Mouse (Mus musculus) B cell, adult 2 months (primary cell): ENCODE data around the gene Hdac6.
A peak's percentile ranks its signal among the peaks of the same experiment; 100 is the strongest.

Source experiments
- DNase-seq, 2 experiments: peaks; one replicate each; pipeline ENCODE4 v3.0.0; 2022

Gene Hdac6

GRCm38 (mm10) chrX:7947108-7947899, at the start of gene Hdac6:
Gene Hdac6 (minus strand): TSS chrX:7947889.
- DNase-seq, result peak; percentile 1 to 6

GRCm38 (mm10) chrX:7993068-7993735, 45.5 kb upstream of the Hdac6 start:
- DNase-seq, result no peak

DNA sequence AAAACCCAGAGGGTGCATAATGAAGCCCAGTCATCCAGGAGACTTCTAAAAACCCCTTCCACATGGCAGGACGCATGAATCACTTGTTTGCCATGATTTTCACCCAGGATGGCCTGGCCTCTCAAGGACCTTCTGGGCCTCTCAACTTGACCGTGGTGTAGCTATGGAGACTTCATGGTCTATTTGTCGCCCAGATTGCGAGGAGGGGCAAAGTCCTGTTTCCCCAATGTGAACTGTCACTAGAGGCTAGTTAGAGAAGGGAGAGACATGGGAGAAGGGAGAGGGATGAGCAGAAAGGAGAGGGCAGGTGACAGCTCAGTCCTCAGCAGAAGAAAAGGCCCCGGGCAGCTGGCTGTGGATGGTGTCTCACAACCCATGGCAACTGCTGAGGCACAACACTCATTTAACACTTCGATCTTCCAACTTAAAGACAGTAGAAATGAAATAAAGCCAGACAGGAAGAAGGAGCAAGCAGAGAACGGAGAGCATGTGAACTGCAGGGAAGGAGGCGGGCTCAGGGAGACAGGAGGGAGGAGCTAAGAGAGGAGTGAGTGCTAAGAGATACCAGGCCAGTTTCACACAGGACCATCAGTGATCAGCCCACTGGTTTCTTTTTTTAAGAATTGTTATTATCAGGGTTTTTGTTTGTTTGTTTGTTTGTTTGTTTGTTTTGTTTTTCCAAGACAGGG, 44.8 kb upstream of the Hdac6 start:
- DNase-seq, result no peak

- DNase-seq, result no peak
Measured at GRCm38 (mm10) chrX:7981368-7981767, 33.7 kb upstream of the Hdac6 start.

DNA sequence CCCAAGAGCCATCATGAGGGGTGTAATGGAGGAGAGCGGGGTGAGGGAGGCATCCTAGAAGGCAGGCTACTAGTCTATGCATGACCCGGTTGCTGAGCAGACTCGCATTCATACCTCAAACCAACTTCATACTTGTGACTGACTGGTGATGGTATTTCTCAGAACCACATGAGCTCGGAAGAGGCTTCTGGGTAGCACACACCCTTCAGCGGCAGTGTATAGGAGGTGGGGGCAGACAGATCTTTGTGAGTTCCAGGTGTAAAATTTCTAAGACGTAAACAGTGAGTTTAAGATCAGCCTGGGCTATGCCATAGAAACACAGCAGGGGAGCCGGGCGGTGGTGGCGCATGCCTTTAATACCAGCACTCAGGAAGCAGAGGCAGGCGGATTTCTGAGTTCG, 30.2 kb upstream of the Hdac6 start, which contains the start of gene Gata1:
Gene Gata1 (minus strand): TSS at position 180 of the 400 bp plus-strand sequence.
- DNase-seq, result no peak

- no peak for DNase-seq
Measured at GRCm38 (mm10) chrX:7971292-7971691, 23.6 kb upstream of the Hdac6 start.

GRCm38 (mm10) chrX:7968899-7969298, 21.2 kb upstream of the Hdac6 start:
- no peak for DNase-seq

DNA sequence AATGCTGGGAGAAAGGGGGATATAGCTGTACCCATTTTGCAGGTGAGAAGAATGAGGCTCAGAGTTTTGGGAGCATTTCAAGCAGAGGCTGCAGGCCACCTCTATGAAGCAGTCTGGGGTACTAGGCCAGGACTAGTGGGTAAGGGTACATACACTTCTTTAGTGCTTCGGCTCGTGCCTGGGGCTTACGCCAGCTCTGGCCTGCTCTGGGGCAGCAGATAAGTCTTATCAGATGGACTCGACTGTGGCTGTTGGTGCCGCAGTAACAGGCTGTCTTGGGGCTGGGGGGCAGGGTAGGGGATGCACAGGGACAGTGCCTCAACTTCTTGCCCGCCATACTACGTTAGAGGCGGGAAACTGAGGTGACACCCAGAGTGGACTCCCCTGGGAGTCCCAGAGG, 20.5 kb upstream of the Hdac6 start:
- DNase-seq, result no peak

GRCm38 (mm10) chrX:7967596-7968201, 20.0 kb upstream of the Hdac6 start:
- DNase-seq, result no peak

GRCm38 (mm10) chrX:7966161-7966560, 18.5 kb upstream of the Hdac6 start:
- no peak for DNase-seq

GRCm38 (mm10) chrX:7963829-7964626, 16.3 kb upstream of the Hdac6 start:
- peak in 1 of 2 experiments; percentile 1 for DNase-seq

GRCm38 (mm10) chrX:7958868-7959267, 11.2 kb upstream of the Hdac6 start:
- no peak for DNase-seq

GRCm38 (mm10) chrX:7950091-7950490, 2.4 kb upstream of the Hdac6 start:
- no peak for DNase-seq

GRCm38 (mm10) chrX:7947900-7948492, 307 bp upstream of the Hdac6 start:
- DNase-seq, result peak; percentile 86 to 89

DNA sequence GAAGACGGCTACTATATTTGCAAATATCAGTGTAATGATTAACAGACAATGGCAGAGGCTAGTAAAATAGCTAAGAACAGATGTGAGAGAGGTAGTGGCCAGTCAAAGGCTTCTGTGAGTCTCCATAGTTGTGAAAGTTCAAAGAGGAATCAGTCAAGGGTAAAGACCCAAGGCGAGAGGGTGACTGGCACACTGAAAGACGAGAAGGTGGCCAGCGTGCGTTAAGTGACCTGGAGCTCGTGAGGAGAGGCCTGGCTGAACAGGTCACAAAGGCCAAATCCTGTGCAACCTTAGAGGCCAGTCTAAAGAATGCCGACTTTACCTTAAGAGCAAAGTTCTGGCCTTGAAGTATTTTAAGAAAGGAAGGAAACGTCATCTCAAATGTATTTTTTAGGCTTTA, 2.1 kb downstream of the Hdac6 start:
- no peak for DNase-seq

DNA sequence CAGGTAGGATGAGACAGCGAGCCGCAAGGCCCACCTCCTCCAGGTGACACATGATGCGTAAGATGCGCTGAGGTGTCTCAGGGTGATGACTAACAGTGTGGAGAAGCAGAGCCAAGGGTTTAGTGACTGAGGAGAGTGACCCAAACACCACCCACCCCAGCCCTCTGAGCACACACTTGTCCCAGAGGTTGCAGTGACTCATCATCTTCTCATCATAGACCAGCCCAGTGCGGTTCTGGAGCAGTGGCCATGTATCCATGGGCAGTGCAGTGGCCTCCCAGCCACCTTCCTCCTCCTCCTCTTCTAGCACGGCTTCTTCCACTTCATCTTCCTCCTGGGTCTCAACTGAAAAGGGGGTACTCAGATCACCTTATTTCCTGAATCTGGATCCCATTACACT, 10.0 kb downstream of the Hdac6 start:
- DNase-seq, result no peak

DNA sequence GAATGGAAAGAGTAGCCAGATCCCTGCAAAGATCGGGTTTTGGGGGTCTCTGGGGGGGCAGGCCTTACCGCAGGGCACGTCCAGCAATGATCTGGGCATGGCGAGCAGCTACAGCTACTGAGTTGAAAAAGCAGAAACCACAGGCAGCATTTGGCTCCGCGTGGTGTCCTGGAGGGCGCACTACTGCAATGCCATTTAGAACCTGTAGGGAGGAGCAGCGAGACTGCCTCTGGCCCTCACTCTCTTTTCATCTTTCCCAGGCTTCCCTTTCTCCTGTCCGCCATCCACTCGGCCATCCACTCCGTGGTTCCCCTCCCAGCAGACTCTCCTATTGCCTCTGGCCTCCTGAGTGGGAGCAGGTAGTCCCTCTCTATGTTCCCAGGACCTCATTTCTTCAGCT, 10.8 kb downstream of the Hdac6 start:
- no peak for DNase-seq

- DNase-seq, result no peak
Measured at GRCm38 (mm10) chrX:7928270-7928790, 19.4 kb downstream of the Hdac6 start, which contains the start of gene Eras. Gene Eras (minus strand): TSS chrX:7928607.

- no peak for DNase-seq
Measured at GRCm38 (mm10) chrX:7927116-7927515, 20.6 kb downstream of the Hdac6 start.

DNA sequence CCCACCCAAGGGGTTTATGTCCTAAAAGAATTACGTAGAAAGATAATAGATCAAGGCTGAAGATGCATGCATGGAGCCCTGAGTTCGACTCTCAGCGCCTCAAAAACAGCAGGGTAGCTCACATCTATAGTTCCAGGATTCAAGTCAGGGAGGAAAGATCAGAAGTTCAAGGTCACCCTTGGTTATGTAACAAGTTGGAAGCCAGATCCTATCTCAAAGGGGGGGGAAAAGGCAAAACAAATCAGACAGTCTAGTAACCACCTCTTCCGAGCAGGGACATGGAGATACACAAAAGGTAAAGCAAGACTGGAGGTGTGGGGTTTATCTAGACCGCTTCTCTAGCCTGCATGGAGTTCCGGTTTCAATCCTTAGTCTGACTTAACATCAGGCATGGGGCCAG, 21.4 kb downstream of the Hdac6 start:
- no peak for DNase-seq

DNA sequence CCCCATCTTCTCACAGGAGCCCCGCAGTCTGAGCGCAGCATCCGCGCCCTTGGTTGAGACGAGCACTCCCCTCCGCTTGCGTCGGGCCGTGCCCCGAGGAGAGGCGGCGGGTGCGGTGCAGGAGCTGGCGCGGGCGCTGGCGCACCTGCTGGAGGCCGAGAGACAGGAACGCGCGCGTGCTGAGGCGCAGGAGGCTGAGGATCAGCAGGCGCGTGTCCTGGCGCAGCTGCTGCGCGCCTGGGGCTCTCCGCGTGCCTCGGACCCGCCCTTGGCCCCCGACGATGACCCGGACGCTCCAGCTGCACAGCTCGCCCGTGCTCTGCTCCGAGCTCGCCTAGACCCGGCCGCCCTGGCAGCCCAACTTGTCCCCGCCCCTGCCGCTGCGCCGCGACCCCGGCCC, 25.7 kb downstream of the Hdac6 start:
- DNase-seq, result no peak
